Mouse (Mus musculus): ENCODE data around the gene Atxn7l1. TPM values are rescaled to one million over a fixed set of nuclear protein-coding genes. Genes with fewer than 3 reads are reported as not detected.

The Atxn7l1 gene
- polyA plus RNA-seq, 1 experiment from 2014 or later, result 16.8 TPM

- no peak for ATAC-seq (ENCODE audit: low read depth)
Measured at GRCm38 (mm10) chr12:33242679-33243078, 95.2 kb downstream of the Atxn7l1 start.

DNA sequence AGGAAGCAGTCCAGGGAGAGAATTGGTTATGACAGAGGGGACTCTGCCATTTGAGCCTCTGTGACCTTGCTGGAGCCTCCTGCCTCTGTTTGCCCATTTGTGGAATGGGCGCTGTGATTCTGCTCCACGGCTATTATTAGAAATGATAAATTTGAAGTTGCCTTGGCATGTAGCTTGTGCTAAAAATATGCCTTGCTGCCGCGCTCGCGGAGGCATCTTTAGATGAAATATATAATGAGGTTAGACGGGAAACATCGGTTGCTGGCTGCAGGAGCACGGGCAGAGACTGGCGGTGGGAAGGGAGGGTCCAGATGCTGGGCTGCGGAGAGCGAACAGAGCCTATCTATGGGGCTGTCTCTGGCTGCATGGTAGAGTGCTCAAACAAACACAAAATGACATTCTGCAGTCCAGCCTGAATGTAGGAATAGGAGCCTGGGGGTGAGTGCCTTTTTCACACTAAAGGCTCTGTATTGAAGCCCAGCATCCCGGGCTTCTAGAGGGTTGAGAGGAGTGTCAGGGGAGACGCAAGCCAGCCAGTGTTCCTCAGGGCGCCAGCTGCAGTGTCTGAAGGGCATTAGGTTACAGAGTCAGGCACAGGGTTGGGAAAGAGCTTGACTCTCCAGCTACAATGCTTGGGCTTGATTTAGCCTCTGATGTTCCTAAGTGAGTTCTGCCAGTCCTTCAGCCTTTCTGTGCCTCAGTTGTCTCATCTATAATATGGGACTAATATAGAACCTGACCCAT lies 96.8 kb downstream of the Atxn7l1 start:
- Histone ChIP-seq H3K9ac (ENCODE audit: low read depth, low read length) (no peak overlapping the region), H3K4me1 (ENCODE audit: control insufficient read depth, low read depth, low read length) (no peaks in the 10 kb centered on the region), H3K4me2 (ENCODE audit: low read depth, low read length) (no peak overlapping the region), H3K9me3 (replicated peaks; ENCODE audit: control insufficient read depth, low read length) (no peaks in the 10 kb centered on the region), H3K36me3 (ENCODE audit: control insufficient read depth, insufficient read depth) (no peaks in the 10 kb centered on the region), H3K27ac (ENCODE audit: low read length) (no peak overlapping the region), H3K4me3 (ENCODE audit: low read depth, low read length) (no peak overlapping the region), H3K27me3 (ENCODE audit: control insufficient read depth, insufficient read depth, low read depth, low read length) (no peaks in the 10 kb centered on the region)
- ATAC-seq (ENCODE audit: low read depth), result no peak
- 74% methylated on average over 15 of the region's 15 CpGs for WGBS (ENCODE audit: insufficient replicate concordance)

More at GRCm38 (mm10) chr12:33242679-33243078, 95.2 kb downstream of the Atxn7l1 start:
- Histone ChIP-seq H3K36me3 (ENCODE audit: control insufficient read depth, insufficient read depth) (no peaks in the 10 kb centered on the region), H3K27ac (ENCODE audit: low read length) (no peak overlapping the region), H3K4me1 (ENCODE audit: control insufficient read depth, low read depth, low read length) (no peaks in the 10 kb centered on the region), H3K9me3 (replicated peaks; ENCODE audit: control insufficient read depth, low read length) (no peaks in the 10 kb centered on the region), H3K9ac (ENCODE audit: low read depth, low read length) (no peak overlapping the region), H3K27me3 (ENCODE audit: control insufficient read depth, insufficient read depth, low read depth, low read length) (no peaks in the 10 kb centered on the region), H3K4me3 (ENCODE audit: low read depth, low read length) (no peak overlapping the region), H3K4me2 (ENCODE audit: low read depth, low read length) (no peak overlapping the region)
- 87% methylated on average over 8 of the region's 8 CpGs for WGBS (ENCODE audit: insufficient replicate concordance)

- Histone ChIP-seq H3K4me2 (ENCODE audit: low read depth, low read length) (no peak overlapping the region), H3K4me1 (ENCODE audit: control insufficient read depth, low read depth, low read length) (no peaks in the 10 kb centered on the region), H3K9me3 (replicated peaks; ENCODE audit: control insufficient read depth, low read length) (no peaks in the 10 kb centered on the region), H3K27me3 (ENCODE audit: control insufficient read depth, insufficient read depth, low read depth, low read length) (no peaks in the 10 kb centered on the region), H3K27ac (ENCODE audit: low read length) (no peak overlapping the region), H3K36me3 (ENCODE audit: control insufficient read depth, insufficient read depth) (no peaks in the 10 kb centered on the region), H3K9ac (ENCODE audit: low read depth, low read length) (no peak overlapping the region), H3K4me3 (ENCODE audit: low read depth, low read length) (no peak overlapping the region)
- WGBS (ENCODE audit: insufficient replicate concordance), result 64% methylated on average over 4 of the region's 4 CpGs
- no peak for ATAC-seq (ENCODE audit: low read depth)
Measured at GRCm38 (mm10) chr12:33245455-33245854, 98.0 kb downstream of the Atxn7l1 start.

- 77% methylated on average over 8 of the region's 8 CpGs for WGBS (ENCODE audit: insufficient replicate concordance)
Measured at GRCm38 (mm10) chr12:33246878-33247277, 99.4 kb downstream of the Atxn7l1 start.

GRCm38 (mm10) chr12:33250197-33250596 lies 102.7 kb downstream of the Atxn7l1 start:
- Histone ChIP-seq H3K4me2 (ENCODE audit: low read depth, low read length) (no peak overlapping the region), H3K4me3 (ENCODE audit: low read depth, low read length) (no peak overlapping the region), H3K27me3 (ENCODE audit: control insufficient read depth, insufficient read depth, low read depth, low read length) (no peaks in the 10 kb centered on the region), H3K4me1 (ENCODE audit: control insufficient read depth, low read depth, low read length) (no peaks in the 10 kb centered on the region), H3K27ac (ENCODE audit: low read length) (no peak overlapping the region), H3K9ac (ENCODE audit: low read depth, low read length) (no peak overlapping the region), H3K36me3 (ENCODE audit: control insufficient read depth, insufficient read depth) (no peaks in the 10 kb centered on the region), H3K9me3 (replicated peaks; ENCODE audit: control insufficient read depth, low read length) (no peaks in the 10 kb centered on the region)
- ATAC-seq (ENCODE audit: low read depth), result no peak
- 87% methylated on average over 6 of the region's 6 CpGs for WGBS (ENCODE audit: insufficient replicate concordance)

More at GRCm38 (mm10) chr12:33246878-33247277, 99.4 kb downstream of the Atxn7l1 start:
- no peaks in the 10 kb centered on the region for H3K27me3 ChIP-seq (ENCODE audit: control insufficient read depth, insufficient read depth, low read depth, low read length)
- no peaks in the 10 kb centered on the region for H3K36me3 ChIP-seq (ENCODE audit: control insufficient read depth, insufficient read depth)
- H3K9ac ChIP-seq (ENCODE audit: low read depth, low read length), result no peak overlapping the region
- ATAC-seq (ENCODE audit: low read depth), result no peak
- no peak overlapping the region for H3K27ac ChIP-seq (ENCODE audit: low read length)
- H3K9me3 ChIP-seq (replicated peaks; ENCODE audit: control insufficient read depth, low read length), result no peaks in the 10 kb centered on the region
- no peak overlapping the region for H3K4me3 ChIP-seq (ENCODE audit: low read depth, low read length)
- no peaks in the 10 kb centered on the region for H3K4me1 ChIP-seq (ENCODE audit: control insufficient read depth, low read depth, low read length)
- H3K4me2 ChIP-seq (ENCODE audit: low read depth, low read length), result no peak overlapping the region

DNA sequence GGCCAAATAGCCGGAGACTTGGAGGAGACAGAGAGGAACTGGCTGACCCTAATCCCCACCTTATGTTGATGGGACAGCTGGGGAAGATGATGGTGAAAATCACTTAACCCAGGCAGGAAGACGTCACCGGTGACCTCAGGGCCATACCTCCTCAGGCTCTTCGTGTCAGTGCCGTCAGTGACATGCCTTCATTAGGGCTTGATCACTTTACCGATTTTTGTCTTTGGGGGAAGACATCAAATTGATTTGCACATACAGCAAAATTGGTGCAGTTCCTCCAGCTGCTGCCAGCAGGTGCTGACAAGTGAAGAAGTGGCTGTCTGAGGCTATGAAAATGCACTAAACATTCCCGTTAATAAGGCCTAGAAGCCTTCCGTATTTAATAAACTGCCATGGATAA lies 103.9 kb downstream of the Atxn7l1 start:
- ATAC-seq (ENCODE audit: low read depth), result no peak
- Histone ChIP-seq H3K4me3 (ENCODE audit: low read depth, low read length) (no peak overlapping the region), H3K27ac (ENCODE audit: low read length) (no peak overlapping the region), H3K27me3 (ENCODE audit: control insufficient read depth, insufficient read depth, low read depth, low read length) (no peaks in the 10 kb centered on the region), H3K4me2 (ENCODE audit: low read depth, low read length) (no peak overlapping the region), H3K9me3 (replicated peaks; ENCODE audit: control insufficient read depth, low read length) (no peaks in the 10 kb centered on the region), H3K4me1 (ENCODE audit: control insufficient read depth, low read depth, low read length) (no peaks in the 10 kb centered on the region), H3K36me3 (ENCODE audit: control insufficient read depth, insufficient read depth) (no peaks in the 10 kb centered on the region), H3K9ac (ENCODE audit: low read depth, low read length) (no peak overlapping the region)
- WGBS (ENCODE audit: insufficient replicate concordance), result 86% methylated on average over 8 of the region's 8 CpGs

DNA sequence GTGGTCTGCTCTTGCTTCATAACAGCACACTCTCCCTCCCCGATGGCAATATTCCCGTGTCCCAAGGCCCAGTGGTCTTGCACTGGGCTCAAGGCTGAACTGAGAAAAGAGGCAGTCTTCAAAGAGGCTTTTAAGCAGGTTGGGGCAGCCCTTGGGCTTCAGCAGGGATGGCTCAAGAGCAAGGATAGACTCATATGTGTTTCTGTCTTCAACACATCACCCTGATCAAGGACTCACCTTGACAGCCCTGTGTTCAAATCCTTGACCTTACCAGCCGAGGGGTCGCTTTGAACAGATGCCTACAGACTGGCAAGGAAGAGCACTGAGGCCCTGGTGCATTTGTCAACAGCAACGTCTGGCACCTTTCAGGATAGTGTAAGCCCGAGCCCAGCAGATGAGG lies 105.1 kb downstream of the Atxn7l1 start:
- Histone ChIP-seq H3K4me2 (ENCODE audit: low read depth, low read length) (no peak overlapping the region), H3K4me1 (ENCODE audit: control insufficient read depth, low read depth, low read length) (no peaks in the 10 kb centered on the region), H3K9me3 (replicated peaks; ENCODE audit: control insufficient read depth, low read length) (no peaks in the 10 kb centered on the region), H3K27me3 (ENCODE audit: control insufficient read depth, insufficient read depth, low read depth, low read length) (no peaks in the 10 kb centered on the region), H3K27ac (ENCODE audit: low read length) (no peak overlapping the region), H3K36me3 (ENCODE audit: control insufficient read depth, insufficient read depth) (no peaks in the 10 kb centered on the region), H3K4me3 (ENCODE audit: low read depth, low read length) (no peak overlapping the region), H3K9ac (ENCODE audit: low read depth, low read length) (no peak overlapping the region)
- 68% methylated on average over 6 of the region's 6 CpGs for WGBS (ENCODE audit: insufficient replicate concordance)
- no peak for ATAC-seq (ENCODE audit: low read depth)

- no peak for ATAC-seq (ENCODE audit: low read depth)
- Histone ChIP-seq H3K27ac (ENCODE audit: low read length) (no peak overlapping the region), H3K4me3 (ENCODE audit: low read depth, low read length) (no peak overlapping the region), H3K4me2 (ENCODE audit: low read depth, low read length) (no peak overlapping the region), H3K27me3 (ENCODE audit: control insufficient read depth, insufficient read depth, low read depth, low read length) (no peaks in the 10 kb centered on the region), H3K9me3 (replicated peaks; ENCODE audit: control insufficient read depth, low read length) (no peaks in the 10 kb centered on the region), H3K9ac (ENCODE audit: low read depth, low read length) (no peak overlapping the region), H3K4me1 (ENCODE audit: control insufficient read depth, low read depth, low read length) (no peaks in the 10 kb centered on the region), H3K36me3 (ENCODE audit: control insufficient read depth, insufficient read depth) (no peaks in the 10 kb centered on the region)
- 66% methylated on average over 9 of the region's 9 CpGs for WGBS (ENCODE audit: insufficient replicate concordance)
Measured at GRCm38 (mm10) chr12:33253206-33253605, 105.7 kb downstream of the Atxn7l1 start.

- no peak overlapping the region for H3K4me3 ChIP-seq (ENCODE audit: low read depth, low read length)
- H3K27me3 ChIP-seq (ENCODE audit: control insufficient read depth, insufficient read depth, low read depth, low read length), result no peaks in the 10 kb centered on the region
- no peaks in the 10 kb centered on the region for H3K4me1 ChIP-seq (ENCODE audit: control insufficient read depth, low read depth, low read length)
- no peak overlapping the region for H3K9ac ChIP-seq (ENCODE audit: low read depth, low read length)
- WGBS (ENCODE audit: insufficient replicate concordance), result 94% methylated on average over 2 of the region's 2 CpGs
- no peak for ATAC-seq (ENCODE audit: low read depth)
- H3K27ac ChIP-seq (ENCODE audit: low read length), result no peak overlapping the region
- no peak overlapping the region for H3K4me2 ChIP-seq (ENCODE audit: low read depth, low read length)
- H3K9me3 ChIP-seq (replicated peaks; ENCODE audit: control insufficient read depth, low read length), result no peaks in the 10 kb centered on the region
- no peaks in the 10 kb centered on the region for H3K36me3 ChIP-seq (ENCODE audit: control insufficient read depth, insufficient read depth)
Measured at GRCm38 (mm10) chr12:33255256-33255655, 107.8 kb downstream of the Atxn7l1 start.
